Mouse (Mus musculus) spleen, adult 2 months (tissue): Measurements from ENCODE around the gene Dennd5a. TPM values are rescaled to one million over a fixed set of nuclear protein-coding genes. Genes with fewer than 3 reads are reported as not detected.
A peak's percentile ranks its signal among the peaks of the same experiment; 100 is the strongest.

Source experiments
- DNase-seq, 2 experiments: peaks; one replicate each; pipeline versions ENCODE4 v3.0.0 to v3.0.0-alpha.2; 2012 to 2021; ENCODE audit warnings: low spot score in 2 of 2, low read depth in 1 of 2
- H3K27ac ChIP-seq: fragments of 200-500 bp; 2 replicates; pipeline ENCODE4 v1.5.1; 2012; ENCODE audit warnings: low read length, inconsistent platforms; ENCODE audit not compliant: insufficient read depth
- H3K27me3 ChIP-seq: fragments of 200-500 bp; 2 replicates; pipeline ENCODE4 v1.6.1; 2012; ENCODE audit warnings: mild to moderate bottlenecking, moderate library complexity, low read length, inconsistent platforms; ENCODE audit not compliant: control insufficient read depth, insufficient read depth
- H3K36me3 ChIP-seq: fragments of 200-500 bp; 2 replicates; pipeline ENCODE4 v1.6.1; 2012; ENCODE audit warnings: mild to moderate bottlenecking, low read length, inconsistent platforms; ENCODE audit not compliant: control insufficient read depth, insufficient read depth
- H3K4me1 ChIP-seq: fragments of 200-500 bp; 2 replicates; pipeline ENCODE4 v1.6.1; 2011; ENCODE audit warnings: inconsistent platforms; ENCODE audit not compliant: control insufficient read depth, insufficient read depth, insufficient read length
- H3K4me3 ChIP-seq: fragments of 200-500 bp; 2 replicates; pipeline ENCODE4 v1.5.1; 2011; ENCODE audit warnings: mild to moderate bottlenecking, inconsistent platforms; ENCODE audit not compliant: insufficient read depth, insufficient read length; ENCODE audit errors: extremely low read depth
- CTCF ChIP-seq: fragments of 200-500 bp; IDR thresholded peaks from 2 replicates; pipeline ENCODE4 v1.5.1; 2011; ENCODE audit warnings: mild to moderate bottlenecking, inconsistent platforms; ENCODE audit not compliant: insufficient read depth, insufficient read length, insufficient replicate concordance; ENCODE audit errors: extremely low read depth
- POLR2A ChIP-seq: fragments of 200-500 bp; IDR thresholded peaks from 2 replicates; pipeline ENCODE4 v1.6.1; 2011; ENCODE audit warnings: low read depth, low read length, inconsistent platforms
- WGBS: fragments of 180-500 bp; shearing (Covaris S2); methylation state at CpG from one replicate; pipeline ENCODE4 v1.1.7; 2018; 5-methylcytosine and 5-hydroxymethylcytosine counted together
- polyA plus RNA-seq: library from polyadenylated mRNA; depleted of rRNA; stranded (reverse); fragments of >200 nt; gene quantifications from 2 replicates; pipeline ENCODE4 v1.2.3, GENCODE M21; 2012

Gene Dennd5a
- polyA plus RNA-seq, 1 experiment = 49.8 TPM

- Histone ChIP-seq H3K36me3 (peaks cover 19% of the 10 kb centered on the region), H3K4me1 (no peaks in the 10 kb centered on the region; the same call in 1 of the 2 replicates), H3K27me3 (no peaks in the 10 kb centered on the region), H3K4me3 (no peak overlapping the region), H3K27ac (0 out of 2 replicates have a peak overlapping the region, but pooled peaks have one; percentile 6)
- TF ChIP-seq CTCF = no peak
- TF ChIP-seq POLR2A = no peak
- DNase-seq = peak; percentile 35 to 74
- WGBS = 29% methylated on average over 9 of the region's 9 CpGs
Measured at GRCm38 (mm10) chr7:109900921-109901320, 59.3 kb downstream of the Dennd5a start.

GRCm38 (mm10) chr7:109898911-109899310 is 61.4 kb downstream of the Dennd5a start:
- peaks cover 20% of the 10 kb centered on the region for H3K36me3 ChIP-seq
- no peaks in the 10 kb centered on the region for H3K27me3 ChIP-seq
- no peaks in the 10 kb centered on the region; the same call in 1 of the 2 replicates for H3K4me1 ChIP-seq
- TF ChIP-seq POLR2A = no peak
- TF ChIP-seq CTCF = no peak
- H3K4me3 ChIP-seq = no peak overlapping the region
- H3K27ac ChIP-seq = no peak overlapping the region
- no peak for DNase-seq

GRCm38 (mm10) chr7:109892530-109892929 is 67.7 kb downstream of the Dennd5a start:
- peak; percentile 9 to 46 for DNase-seq
- no peaks in the 10 kb centered on the region for H3K27me3 ChIP-seq
- TF ChIP-seq POLR2A (no peak), CTCF (peak; percentile 67; the same call in 1 of the 2 replicates)
- H3K4me1 ChIP-seq = no peaks in the 10 kb centered on the region
- WGBS = 50% methylated on average over 3 of the region's 3 CpGs
- H3K27ac ChIP-seq = no peak overlapping the region
- peaks cover 11% of the 10 kb centered on the region for H3K36me3 ChIP-seq
- H3K4me3 ChIP-seq = no peak overlapping the region

- Histone ChIP-seq H3K4me1 (no peaks in the 10 kb centered on the region), H3K27ac (no peak overlapping the region), H3K27me3 (no peaks in the 10 kb centered on the region), H3K36me3 (peaks cover 11% of the 10 kb centered on the region), H3K4me3 (no peak overlapping the region)
- no peak for TF ChIP-seq CTCF
- TF ChIP-seq POLR2A = no peak
- DNase-seq = no peak
- 91% methylated on average over 4 of the region's 4 CpGs for WGBS
Measured at GRCm38 (mm10) chr7:109891786-109892185, 68.5 kb downstream of the Dennd5a start.

GRCm38 (mm10) chr7:109890256-109890655 is 70.0 kb downstream of the Dennd5a start:
- no peak for DNase-seq
- WGBS = 92% methylated on average over 2 of the region's 2 CpGs
- TF ChIP-seq CTCF = no peak
- TF ChIP-seq POLR2A = no peak

GRCm38 (mm10) chr7:109889300-109889699 is 71.0 kb downstream of the Dennd5a start:
- Histone ChIP-seq H3K4me3 (no peak overlapping the region), H3K36me3 (peaks cover 6% of the 10 kb centered on the region; the same call in 1 of the 2 replicates), H3K27ac (no peak overlapping the region), H3K27me3 (no peaks in the 10 kb centered on the region), H3K4me1 (no peaks in the 10 kb centered on the region)
- TF ChIP-seq CTCF (no peak), POLR2A (no peak)
- WGBS = 33% methylated on average over 5 of the region's 5 CpGs
- DNase-seq = no peak

More at GRCm38 (mm10) chr7:109890256-109890655, 70.0 kb downstream of the Dennd5a start:
- no peaks in the 10 kb centered on the region for H3K27me3 ChIP-seq
- no peak overlapping the region for H3K4me3 ChIP-seq
- H3K36me3 ChIP-seq = peaks cover 7% of the 10 kb centered on the region; the same call in 1 of the 2 replicates
- no peaks in the 10 kb centered on the region for H3K4me1 ChIP-seq
- no peak overlapping the region for H3K27ac ChIP-seq

GRCm38 (mm10) chr7:109886249-109886648 is 74.0 kb downstream of the Dennd5a start:
- no peaks in the 10 kb centered on the region for H3K4me1 ChIP-seq
- WGBS = 94% methylated on average over 1 of the region's 1 CpGs
- H3K36me3 ChIP-seq = no peaks in the 10 kb centered on the region
- DNase-seq = no peak
- TF ChIP-seq CTCF (no peak), POLR2A (no peak)
- H3K27ac ChIP-seq = no peak overlapping the region
- H3K4me3 ChIP-seq = no peak overlapping the region
- no peaks in the 10 kb centered on the region for H3K27me3 ChIP-seq

- whole genome bisulfite sequencing = 92% methylated on average over 2 of the region's 2 CpGs
- no peaks in the 10 kb centered on the region for H3K4me1 ChIP-seq
- TF ChIP-seq POLR2A (no peak), CTCF (no peak)
- no peak overlapping the region for H3K4me3 ChIP-seq
- no peak for DNase-seq
- H3K27me3 ChIP-seq = no peaks in the 10 kb centered on the region
- no peaks in the 10 kb centered on the region for H3K36me3 ChIP-seq
- no peak overlapping the region for H3K27ac ChIP-seq
Measured at GRCm38 (mm10) chr7:109882574-109882973, 77.7 kb downstream of the Dennd5a start.
